Mouse (Mus musculus) MEL (cell line): ENCODE measurements around the gene Il17c.

Experiments used
- CTCF ChIP-seq, 3 experiments: IDR thresholded peaks in 2 of 3; conservative IDR thresholded peaks in 1 of 3; 2 replicates each; pipeline ENCODE4 v1.5.1; 2011 to 2012; ENCODE audit warnings: low read length in 3 of 3, low read depth in 2 of 3, mild to moderate bottlenecking in 2 of 3, improper control_type of control experiment in 1 of 3, inconsistent platforms in 1 of 3, mixed read lengths in 1 of 3, moderate library complexity in 1 of 3; ENCODE audit not compliant: control insufficient read depth in 1 of 3, insufficient read depth in 1 of 3, poor library complexity in 1 of 3, severe bottlenecking in 1 of 3
- E2F4 ChIP-seq: IDR thresholded peaks from 2 replicates; pipeline ENCODE4 v1.6.1; 2011; ENCODE audit warnings: low read depth, low read length, improper control_type of control experiment, borderline replicate concordance
- EP300 ChIP-seq, 2 experiments: IDR thresholded peaks; 2 replicates each; pipeline ENCODE4 v1.6.1; 2011; ENCODE audit warnings: improper control_type of control experiment in 2 of 2, low read length in 2 of 2, low read depth in 1 of 2, mild to moderate bottlenecking in 1 of 2
- GATA1 ChIP-seq: IDR thresholded peaks from 2 replicates; pipeline ENCODE4 v1.6.1; 2011; ENCODE audit warnings: low read depth, low read length, improper control_type of control experiment
- JUND ChIP-seq: IDR thresholded peaks from 2 replicates; pipeline ENCODE4 v1.6.1; 2011; ENCODE audit warnings: low read depth, mild to moderate bottlenecking, improper control_type of control experiment, low read length
- MYB ChIP-seq: IDR thresholded peaks from 2 replicates; pipeline ENCODE4 v1.6.1; 2011; ENCODE audit warnings: mild to moderate bottlenecking, low read depth, low read length, improper control_type of control experiment
- MYC ChIP-seq: IDR thresholded peaks from 2 replicates; pipeline ENCODE4 v1.6.1; 2011; ENCODE audit warnings: low read depth, mild to moderate bottlenecking, low read length, improper control_type of control experiment, moderate library complexity
- POLR2A ChIP-seq, 2 experiments: IDR thresholded peaks; 2 replicates each; pipeline ENCODE4 v1.6.1; 2011 to 2012; ENCODE audit warnings: low read length in 2 of 2, mild to moderate bottlenecking in 2 of 2, control low read depth in 1 of 2, improper control_type of control experiment in 1 of 2, low read depth in 1 of 2, moderate library complexity in 1 of 2; ENCODE audit not compliant: control insufficient read depth in 1 of 2, insufficient read depth in 1 of 2, poor library complexity in 1 of 2
- POLR2AphosphoS2 ChIP-seq: IDR thresholded peaks from 2 replicates; pipeline ENCODE4 v1.6.1; 2011; ENCODE audit warnings: low read length, improper control_type of control experiment
- ZC3H11A ChIP-seq: IDR thresholded peaks from 2 replicates; pipeline ENCODE4 v1.6.1; 2012; ENCODE audit warnings: low read depth, mild to moderate bottlenecking, inconsistent platforms, low read length, improper control_type of control experiment
- ZNF384 ChIP-seq: IDR thresholded peaks from 2 replicates; pipeline ENCODE4 v1.6.1; 2012; ENCODE audit warnings: low read depth, mild to moderate bottlenecking, inconsistent platforms, low read length, improper control_type of control experiment

GRCm38 (mm10) chr8:122431694-122432442 lies 10.0 kb downstream of the Il17c start:
- TF ChIP-seq E2F4: 0 out of 2 replicates have a peak, but pooled peaks have one; percentile 29
- no peak for TF ChIP-seq GATA1
- no peak for TF ChIP-seq CTCF (IDR thresholded peaks at IDR 0.05 in 2 of 3, conservative IDR thresholded peaks at IDR 0.05 in 1 of 3; ENCODE audit: control insufficient read depth in 1 of 3, insufficient read depth in 1 of 3, low read depth in 2 of 3, low read length in 3 of 3, poor library complexity in 1 of 3, severe bottlenecking in 1 of 3)
- no peak for TF ChIP-seq JUND
- TF ChIP-seq POLR2A (IDR thresholded peaks at IDR 0.05; ENCODE audit: control insufficient read depth in 1 of 2, insufficient read depth in 1 of 2, low read depth in 1 of 2, low read length in 2 of 2, poor library complexity in 1 of 2): no peak; a peak in 1 of 4 replicates
- TF ChIP-seq ZC3H11A: no peak
- peak in 1 of 2 experiments; percentile 15; a peak in 1 of 4 replicates for TF ChIP-seq EP300 (IDR thresholded peaks at IDR 0.05; ENCODE audit: low read depth in 1 of 2, low read length in 2 of 2)
- no peak for TF ChIP-seq ZNF384
- TF ChIP-seq POLR2AphosphoS2: no peak
- no peak; the same call in 1 of the 2 replicates for TF ChIP-seq MYC
- no peak for TF ChIP-seq MYB
